Mouse (Mus musculus) testis, adult 2 months (tissue): Measurements from ENCODE around the gene Irf2bp2.

ENCODE experiments used
- CTCF ChIP-seq: fragments of 200-500 bp; IDR thresholded peaks from 2 replicates; pipeline ENCODE4 v1.5.1; 2012; ENCODE audit warnings: low read depth, mild to moderate bottlenecking, inconsistent platforms, low read length, moderate library complexity; ENCODE audit not compliant: control insufficient read depth, insufficient read depth, insufficient replicate concordance
- POLR2A ChIP-seq: fragments of 200-500 bp; IDR thresholded peaks from 2 replicates; pipeline ENCODE4 v1.6.1; 2012; ENCODE audit warnings: low read depth, mild to moderate bottlenecking, inconsistent platforms, low read length, moderate library complexity; ENCODE audit not compliant: control insufficient read depth

GRCm38 (mm10) chr8:126592381-126592770, 1.4 kb downstream of the Irf2bp2 start:
- no peak for TF ChIP-seq CTCF
- 0 out of 2 replicates have a peak, but pooled peaks have one; percentile 20 for TF ChIP-seq POLR2A
